Mouse (Mus musculus): Measurements from ENCODE around the gene Gabarap.

The Gabarap gene

DNA sequence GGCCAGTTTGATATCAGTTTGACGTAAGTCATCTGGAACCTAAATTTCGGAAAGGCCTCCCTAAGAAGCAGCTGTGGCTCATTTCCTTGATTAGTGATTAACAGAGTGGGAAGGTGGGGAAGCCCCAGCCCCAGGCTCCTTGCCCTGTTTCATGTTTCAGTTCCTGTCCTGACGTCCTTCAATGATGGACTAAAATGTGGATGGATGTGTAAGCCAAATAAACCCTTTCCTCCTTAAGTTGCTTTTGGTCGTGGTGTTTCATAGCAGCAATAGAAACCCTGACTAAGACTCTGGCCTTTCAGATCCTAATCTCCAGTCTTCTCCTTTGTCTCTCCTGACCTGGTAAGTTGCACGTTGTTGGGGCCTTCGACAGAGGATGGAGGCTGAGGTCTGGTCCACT lies 20.7 kb upstream of the Gabarap start:
- no peak for DNase-seq (ENCODE audit: low read depth)

GRCm38 (mm10) chr11:69970775-69971174 lies 20.2 kb upstream of the Gabarap start:
- DNase-seq (ENCODE audit: low read depth) = no peak

DNA sequence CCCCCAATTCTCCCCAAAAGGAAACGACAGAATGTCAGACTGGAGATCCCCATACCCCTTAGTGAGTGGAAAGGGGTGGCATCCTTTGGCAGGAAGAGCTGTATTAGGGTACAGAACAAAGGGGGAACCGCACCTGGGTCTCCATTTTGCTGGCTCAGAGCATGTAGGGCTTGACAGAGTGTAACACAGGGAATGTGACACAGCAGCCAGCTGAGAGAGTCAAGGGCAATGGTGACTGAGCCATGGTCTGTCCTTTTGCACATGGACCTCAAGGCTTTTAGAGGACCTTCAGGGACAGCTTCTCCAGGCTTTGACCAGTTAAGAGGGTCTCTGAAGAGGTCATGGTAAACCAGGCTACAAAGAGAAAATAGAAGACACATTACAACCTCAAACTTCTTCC lies 16.0 kb upstream of the Gabarap start:
- DNase-seq (ENCODE audit: low read depth) = no peak

DNA sequence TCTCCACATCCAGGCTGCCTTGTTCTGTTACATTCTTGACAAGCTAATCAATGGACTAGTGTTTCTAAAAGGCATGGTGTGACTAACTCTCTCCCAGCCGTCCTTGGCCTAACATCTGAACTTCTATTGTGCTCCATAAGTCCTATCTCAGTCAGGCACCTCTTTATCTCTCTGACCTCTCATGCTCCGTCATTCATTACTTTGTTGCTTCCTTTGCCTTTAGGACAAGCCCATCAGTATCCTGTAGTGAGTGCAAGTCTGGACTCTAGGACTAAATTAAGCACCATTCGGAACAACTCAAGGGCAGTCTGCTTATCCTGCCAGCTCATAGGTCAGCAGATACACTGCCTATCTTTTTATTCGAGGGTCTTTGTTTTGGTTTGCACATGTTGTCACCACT lies 14.7 kb upstream of the Gabarap start:
- DNase-seq (ENCODE audit: low read depth) = no peak

DNA sequence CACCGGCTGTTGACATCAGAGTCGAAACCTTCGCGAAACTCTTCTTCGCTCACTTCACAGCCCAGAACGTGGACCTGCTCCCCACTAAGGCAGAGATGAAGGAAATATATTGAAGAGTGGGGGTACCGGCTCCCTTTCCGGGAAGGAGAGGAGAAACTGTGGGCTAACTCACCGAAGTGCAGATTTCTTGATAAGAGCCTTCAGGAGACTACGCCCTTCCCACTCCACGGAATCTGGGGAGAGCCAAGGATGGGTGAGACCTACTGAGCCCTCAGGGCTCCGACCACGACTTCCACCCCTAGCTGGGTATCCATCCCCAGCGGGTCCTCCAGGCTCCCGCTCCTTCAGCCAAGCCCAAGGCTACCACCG lies 11.1 kb upstream of the Gabarap start:
- no peak for DNase-seq (ENCODE audit: low read depth)

GRCm38 (mm10) chr11:69980196-69981140 lies 10.5 kb upstream of the Gabarap start:
- peak; percentile 99 for DNase-seq (ENCODE audit: low read depth)

GRCm38 (mm10) chr11:69981141-69981762 lies 9.7 kb upstream of the Gabarap start, which contains the start of gene Ctdnep1:
Ctdnep1 (plus strand) TSS chr11:69981156.
- DNase-seq (ENCODE audit: low read depth) = peak; percentile 56

DNA sequence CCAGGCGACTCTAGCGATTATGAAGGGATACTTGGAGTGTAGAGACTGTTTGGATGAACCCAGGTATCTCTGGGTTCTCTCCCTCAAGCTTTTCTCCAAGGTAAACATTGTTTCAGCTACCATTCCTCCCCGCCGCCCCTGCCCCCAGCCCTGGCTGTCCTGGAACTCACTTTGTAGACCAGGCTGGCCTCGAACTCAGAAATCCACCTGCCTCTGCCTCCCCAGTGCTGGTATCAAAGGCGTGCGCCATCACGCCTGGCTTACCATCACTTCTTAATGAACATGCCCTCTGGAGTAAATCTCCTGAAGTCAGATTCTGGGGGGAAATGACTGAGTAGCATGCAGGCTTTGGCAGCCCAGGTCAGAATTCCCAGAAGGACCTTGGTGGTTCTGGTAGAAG lies 8.7 kb upstream of the Gabarap start, which contains the start of gene Elp5:
Gene Elp5, minus strand, starts transcription at position 293 of the 400 bp plus-strand sequence.
- no peak for DNase-seq (ENCODE audit: low read depth)

DNA sequence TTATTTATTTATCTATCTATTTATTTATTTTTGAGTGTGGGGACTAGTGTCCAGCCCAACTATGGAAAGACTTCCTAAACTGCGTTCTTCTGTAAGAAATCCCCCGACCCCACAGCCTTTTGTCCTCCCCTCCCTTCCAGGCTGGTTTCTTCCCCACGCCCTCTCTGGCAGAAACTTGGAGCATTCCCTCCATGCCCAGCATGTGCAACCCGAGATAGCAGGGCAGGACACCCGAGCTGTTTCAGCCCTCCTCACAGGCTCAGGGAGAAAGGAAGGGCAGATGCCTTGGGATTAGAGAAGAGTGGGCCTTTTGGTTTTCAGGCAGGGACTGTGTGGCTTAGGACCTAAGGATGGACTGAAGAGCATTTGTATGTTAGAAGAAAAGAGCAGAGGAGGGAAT lies 8.1 kb upstream of the Gabarap start:
- peak; percentile 38 for DNase-seq (ENCODE audit: low read depth)

DNA sequence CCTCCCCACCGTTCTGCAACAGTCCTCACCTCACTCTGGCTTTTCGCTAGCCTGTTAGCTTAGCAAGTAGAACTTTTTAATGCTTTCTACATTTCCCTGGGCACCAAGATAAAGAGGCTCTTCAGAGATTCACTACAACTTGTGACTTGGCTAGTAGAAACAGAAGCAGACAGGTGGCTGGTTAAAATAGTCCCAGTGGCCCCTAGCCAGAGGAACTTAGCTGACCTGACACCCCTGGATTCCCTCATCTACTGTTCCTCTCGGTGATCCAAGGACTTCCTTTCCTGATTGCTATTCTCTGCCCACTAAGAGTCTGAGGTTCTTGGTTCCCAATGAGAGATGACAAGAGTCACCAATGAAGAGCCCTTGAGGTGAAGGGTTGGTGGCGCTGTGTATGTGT lies 7.6 kb upstream of the Gabarap start:
- no peak for DNase-seq (ENCODE audit: low read depth)

DNA sequence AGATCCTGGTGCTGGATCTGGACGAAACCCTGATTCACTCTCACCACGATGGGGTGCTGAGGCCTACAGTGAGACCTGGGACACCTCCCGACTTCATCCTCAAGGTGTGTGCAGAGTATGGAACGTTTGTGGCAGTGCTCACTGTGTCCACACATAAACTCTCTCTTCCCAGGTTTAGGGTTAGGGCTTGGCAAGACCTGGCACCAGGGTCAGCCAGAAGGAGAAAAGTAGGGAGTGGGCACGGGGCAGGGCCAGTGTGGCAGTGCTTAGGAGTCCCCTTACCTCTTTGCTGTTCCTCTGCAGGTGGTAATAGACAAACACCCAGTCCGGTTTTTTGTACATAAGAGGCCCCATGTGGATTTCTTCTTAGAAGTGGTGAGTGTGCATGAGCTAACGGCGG lies 6.5 kb upstream of the Gabarap start:
- DNase-seq (ENCODE audit: low read depth) = no peak

DNA sequence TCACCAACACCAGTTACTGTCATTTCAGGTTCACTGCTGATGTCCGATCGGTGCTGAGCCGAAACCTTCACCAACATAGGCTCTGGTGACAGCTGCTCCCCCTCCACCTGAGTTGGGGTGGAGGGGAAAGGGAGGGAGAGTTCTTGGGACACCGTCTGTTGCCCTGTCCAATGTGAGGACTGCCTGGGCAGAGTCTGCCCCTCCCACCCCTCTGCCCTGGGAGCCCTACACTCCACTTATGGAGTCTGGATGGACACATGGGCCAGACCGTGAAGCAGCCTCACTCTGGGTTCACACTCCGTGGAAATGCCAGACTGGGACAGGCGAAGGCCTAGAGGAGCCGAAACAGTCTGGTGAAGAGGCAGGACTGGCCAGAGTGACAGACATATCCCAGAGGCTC lies 994 bp upstream of the Gabarap start:
- DNase-seq (ENCODE audit: low read depth) = no peak

DNA sequence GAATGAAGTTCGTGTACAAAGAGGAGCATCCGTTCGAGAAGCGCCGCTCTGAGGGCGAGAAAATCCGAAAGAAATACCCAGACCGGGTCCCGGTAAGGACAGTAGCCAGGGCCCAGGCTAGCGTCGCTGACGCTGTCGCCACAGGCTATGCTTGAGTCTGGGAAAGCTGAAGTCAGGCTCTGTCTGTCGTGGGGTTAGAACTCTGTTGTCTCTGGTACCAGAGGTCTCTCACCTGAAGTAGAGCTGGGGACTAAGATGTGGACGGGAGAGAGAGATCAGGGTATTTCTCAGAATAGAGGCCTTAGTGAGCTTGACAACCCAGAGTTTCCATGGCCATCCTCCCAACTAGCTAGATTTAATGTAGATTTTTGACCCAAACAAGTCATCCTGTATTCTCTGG lies 768 bp downstream of the Gabarap start:
- no peak for DNase-seq (ENCODE audit: low read depth)

DNA sequence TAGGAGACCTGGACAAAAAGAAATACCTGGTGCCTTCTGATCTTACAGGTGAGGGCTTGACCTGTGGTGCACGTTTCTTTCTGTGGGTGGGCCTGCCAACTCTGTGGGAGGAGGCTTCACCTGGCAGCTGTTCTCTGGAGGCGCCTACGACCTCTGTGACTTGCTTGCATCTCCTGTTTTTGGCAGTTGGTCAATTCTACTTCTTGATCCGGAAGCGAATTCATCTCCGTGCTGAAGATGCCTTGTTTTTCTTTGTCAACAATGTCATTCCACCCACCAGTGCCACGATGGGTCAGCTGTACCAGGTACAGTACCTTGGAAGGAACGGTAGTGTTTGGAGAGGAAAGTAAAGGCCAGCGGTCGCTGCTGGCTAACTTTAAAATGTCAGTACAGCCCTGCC lies 1.5 kb downstream of the Gabarap start:
- DNase-seq (ENCODE audit: low read depth) = no peak

DNA sequence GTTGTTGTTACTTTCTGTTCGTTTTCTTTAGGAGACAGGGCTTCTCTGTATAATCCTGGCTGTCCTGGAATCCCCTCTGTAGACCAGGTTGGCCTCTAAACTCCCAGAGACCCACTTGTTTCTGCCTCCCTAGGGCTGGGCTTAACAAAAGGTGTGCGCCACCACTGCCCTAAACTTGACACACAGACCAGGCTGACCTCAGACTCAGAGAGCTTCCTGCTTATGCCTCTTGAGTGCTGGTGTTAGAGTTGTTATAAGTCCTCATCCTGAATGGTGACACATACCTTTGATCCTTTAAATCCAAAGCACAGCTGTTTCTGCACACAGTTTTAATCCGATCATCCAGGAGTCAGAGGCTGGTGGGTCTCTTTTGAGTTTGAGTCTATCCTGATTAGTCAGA lies 2.0 kb downstream of the Gabarap start:
- no peak for DNase-seq (ENCODE audit: low read depth)

DNA sequence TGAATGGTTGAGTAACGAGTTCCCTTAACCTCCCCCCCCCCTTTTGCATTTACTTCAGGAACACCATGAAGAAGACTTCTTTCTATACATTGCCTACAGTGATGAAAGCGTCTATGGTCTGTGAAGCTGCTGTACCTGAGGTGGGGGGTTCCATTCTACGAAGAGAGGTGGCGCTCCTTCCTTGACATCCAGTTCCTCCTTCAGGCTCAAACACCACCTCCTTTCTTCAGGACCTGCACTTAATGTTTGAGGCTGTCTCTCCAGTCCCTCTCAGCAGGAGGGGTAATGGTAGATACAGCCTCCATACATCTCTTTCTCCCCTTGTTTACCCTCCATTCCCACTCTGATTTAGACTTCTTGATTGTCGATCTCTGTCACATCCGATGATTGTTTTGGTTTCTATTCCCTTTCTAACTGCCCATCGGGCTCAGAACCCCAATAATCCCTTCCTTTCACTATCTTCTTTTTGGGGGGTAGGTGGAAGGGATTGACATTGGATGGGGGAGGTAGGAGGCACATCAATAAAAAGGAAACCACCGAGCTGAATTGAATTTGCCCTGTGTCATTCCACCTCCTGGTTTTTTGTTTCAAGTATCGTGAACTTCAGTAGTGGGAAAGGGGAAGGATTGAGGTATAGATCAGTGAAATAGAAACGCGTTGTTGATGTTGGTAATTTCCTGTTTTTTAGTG lies 3.6 kb downstream of the Gabarap start:
- DNase-seq (ENCODE audit: low read depth) = no peak

DNA sequence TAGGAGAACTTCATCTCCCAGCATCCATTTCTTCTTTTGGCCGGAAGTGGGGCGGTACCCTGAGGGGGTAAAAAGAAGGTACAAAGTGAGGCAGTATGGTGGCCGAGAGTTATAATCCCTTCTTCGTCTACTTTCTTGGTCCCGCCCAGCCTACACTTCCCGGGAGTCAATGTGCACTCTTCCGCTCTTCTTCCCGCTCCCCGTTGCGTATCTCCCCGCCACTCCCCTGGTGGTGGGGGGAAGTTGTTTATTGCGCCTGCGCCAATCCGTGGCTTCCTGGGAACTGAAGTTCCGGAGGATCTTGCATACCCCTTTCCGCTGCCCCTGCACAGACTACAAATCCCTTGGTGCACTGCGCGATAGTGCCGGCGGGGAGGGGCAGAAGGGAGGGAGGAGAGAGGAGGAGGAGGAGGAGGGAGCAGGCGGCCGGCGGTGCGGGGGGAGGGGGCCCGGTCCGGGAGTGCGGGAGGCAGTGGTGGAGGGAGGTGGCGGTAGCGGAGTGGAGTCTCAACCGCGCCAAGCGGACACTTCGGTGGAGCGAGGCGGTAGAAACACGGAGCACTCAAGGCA lies 4.5 kb downstream of the Gabarap start, which contains the start of gene Phf23:
Gene Phf23, plus strand, starts transcription at position 387 of the 570 bp plus-strand sequence.
- peak; percentile 99 for DNase-seq (ENCODE audit: low read depth)

DNA sequence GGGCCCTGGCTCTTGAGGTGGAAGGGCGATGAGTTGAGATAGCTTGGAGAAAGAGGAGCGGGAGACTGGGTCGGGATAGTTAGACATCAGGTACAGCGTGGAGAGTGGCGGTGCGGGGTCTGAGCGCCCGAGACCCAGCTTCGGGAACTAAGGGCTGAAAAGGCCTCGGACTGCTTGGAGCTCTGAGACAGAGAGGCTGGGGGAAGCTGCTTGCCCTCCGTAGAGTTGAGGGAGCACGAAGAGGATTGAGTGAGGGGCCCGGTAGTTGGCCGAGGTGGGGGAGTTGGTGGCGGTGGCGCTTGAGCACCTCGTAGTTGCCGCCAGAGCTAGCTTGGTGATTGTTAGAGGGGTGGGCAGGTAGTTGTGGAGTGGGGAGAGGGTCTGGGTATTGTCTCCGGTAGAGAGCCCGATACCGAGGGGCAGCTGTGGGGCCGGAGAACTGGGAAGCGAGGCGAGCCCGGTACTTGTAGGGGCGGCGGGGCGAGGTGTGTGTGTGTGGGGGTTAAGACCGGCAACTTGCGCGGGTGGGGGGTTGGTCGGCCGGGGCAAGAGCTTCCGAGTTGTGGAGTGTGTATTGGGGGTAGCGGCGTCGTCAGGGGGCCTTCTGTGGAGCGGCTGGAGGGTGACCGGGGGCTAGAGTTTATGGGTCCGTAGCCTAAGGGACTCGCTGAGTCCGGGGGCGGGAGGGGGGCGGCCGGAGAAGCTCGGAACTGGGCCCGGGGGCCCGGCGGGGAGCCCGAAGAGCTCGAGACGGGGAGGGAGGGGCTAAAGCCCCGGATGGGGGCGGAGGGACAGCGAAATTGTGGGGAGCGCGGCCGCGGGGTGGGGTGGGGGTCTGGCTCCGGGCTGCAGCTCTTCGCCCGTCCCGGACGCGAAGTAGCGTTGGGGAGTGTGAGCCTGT lies 5.5 kb downstream of the Gabarap start:
- DNase-seq (ENCODE audit: low read depth) = peak; percentile 78

DNA sequence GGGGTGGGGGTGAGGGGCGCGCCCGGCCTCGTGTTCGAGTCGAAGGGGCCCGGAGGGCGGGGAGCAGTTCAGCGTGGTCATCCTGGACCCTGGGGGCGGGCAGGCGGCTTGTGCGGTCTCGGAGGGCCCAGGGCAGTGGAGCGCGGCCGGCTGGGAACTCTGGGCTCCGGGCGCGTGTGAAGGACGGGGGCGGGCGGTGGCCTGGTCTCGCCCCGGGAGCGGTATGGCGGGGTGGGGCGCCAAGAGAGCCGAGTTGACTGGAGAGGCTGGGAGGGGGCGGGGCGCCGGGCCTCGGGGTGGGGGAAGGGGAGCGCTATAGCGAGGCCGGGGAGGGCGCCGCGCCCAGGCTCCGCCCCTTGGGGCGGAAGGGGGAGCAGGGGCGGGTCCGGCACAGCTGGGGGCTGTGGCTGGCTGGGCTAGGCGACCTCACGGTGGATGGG lies 6.1 kb downstream of the Gabarap start:
- DNase-seq (ENCODE audit: low read depth) = peak; percentile 93

GRCm38 (mm10) chr11:69998567-69999491 lies 7.9 kb downstream of the Gabarap start:
- DNase-seq (ENCODE audit: low read depth) = no peak
